Mouse (Mus musculus) layer of hippocampus, adult 9-10 months (tissue): ENCODE results near the gene Eif4ebp2.

Experiments
- DNase-seq: peaks from one replicate; pipeline ENCODE4 v3.0.0; 2022; ENCODE audit warnings: low spot score

The Eif4ebp2 gene

DNA sequence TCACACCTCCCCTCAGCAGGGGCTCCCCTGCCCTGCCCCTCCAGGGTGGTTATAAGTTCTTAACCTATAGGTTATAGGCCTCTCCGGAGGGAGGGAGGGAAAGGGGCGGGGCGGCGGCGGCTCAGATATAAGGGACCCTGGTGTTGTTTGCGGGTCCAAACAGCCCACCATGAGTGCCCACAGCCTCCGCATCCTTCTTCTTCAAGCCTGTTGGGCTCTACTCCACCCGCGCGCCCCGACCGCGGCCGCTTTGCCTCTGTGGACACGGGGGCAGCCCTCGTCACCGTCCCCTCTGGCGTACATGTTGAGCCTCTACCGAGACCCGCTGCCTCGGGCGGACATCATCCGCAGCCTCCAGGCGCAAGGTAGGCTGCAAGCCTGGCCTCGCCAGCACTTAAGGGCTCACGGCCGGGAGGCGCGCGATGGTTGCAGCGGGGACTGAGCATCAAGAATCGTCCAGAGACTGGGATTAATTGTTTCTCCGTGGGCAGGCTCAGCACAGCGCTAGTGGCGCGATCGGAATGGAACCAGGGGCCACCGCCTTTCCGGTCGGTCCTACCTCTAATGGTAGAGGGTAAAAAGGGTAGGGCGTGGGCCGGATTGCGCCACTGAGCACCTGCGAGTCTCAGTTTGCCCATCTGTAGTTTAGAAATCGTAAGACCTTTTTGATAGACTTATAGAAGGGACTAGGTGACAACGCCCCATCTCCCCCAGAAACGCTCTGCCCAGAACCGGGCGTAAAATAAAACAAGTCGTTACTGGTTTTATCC, 34.1 kb downstream of the Eif4ebp2 start:
- no peak for DNase-seq

DNA sequence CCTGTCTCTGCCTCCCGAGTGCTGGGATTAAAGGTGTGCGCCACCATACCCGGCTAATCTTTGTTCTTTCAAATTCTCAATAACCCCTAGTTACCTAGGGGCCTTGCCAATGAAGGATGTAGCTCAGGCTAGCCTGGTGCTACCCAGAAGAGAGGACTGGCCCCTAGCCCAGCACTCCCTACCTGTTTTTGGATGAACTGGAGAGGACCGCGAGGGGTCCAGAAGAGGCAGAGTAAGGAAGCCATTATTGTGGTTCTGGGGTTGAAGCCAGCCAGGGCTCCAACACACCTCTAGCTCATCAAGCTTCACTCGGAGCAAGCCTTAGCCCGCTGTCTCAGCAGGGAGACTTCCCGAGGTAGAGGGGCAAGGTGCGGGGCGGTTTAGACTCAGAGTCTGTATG, 34.8 kb downstream of the Eif4ebp2 start, which contains the start of gene Nodal:
Gene Nodal, plus strand, starts transcription at position 301 of the 400 bp plus-strand sequence.
- no peak for DNase-seq

DNA sequence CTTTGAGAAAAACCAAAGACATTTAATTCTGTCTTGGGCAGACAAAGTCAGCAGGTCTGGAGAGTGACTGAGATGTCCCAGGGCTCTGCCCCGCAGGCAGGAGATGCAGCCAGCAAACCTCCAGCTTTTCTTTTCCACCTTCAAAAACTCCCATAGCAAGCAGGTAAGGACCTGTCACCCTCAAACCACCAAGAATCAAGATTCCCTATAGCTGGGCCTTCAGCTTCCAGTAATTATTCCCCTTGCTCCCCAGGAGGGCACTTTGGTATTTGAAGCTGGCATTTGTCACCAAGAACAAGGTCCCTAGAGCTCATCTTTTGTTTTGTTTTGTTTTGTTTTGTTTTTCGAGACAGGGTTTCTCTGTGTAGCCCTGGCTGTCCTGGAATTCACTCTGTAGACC, 35.4 kb downstream of the Eif4ebp2 start:
- no peak for DNase-seq

DNA sequence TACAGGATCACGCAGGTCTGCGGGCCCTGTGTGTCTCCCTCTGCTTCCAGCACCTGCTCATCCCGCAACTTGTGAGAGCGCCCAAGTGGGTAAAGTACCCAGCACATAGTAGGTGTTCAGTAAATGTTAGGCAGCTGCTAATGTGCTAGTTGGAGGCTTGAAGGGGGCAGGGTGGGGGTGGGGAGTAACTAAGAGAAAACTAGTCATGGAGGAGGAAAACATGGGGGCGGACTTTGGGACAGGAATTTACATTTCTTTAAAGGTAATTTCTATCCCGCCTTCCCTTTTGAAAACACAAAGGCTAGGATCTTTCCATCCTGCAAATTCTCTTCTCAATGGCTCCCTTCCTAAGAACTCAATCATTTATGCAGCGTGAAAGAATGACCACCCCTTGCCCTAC, 35.9 kb downstream of the Eif4ebp2 start:
- no peak for DNase-seq

DNA sequence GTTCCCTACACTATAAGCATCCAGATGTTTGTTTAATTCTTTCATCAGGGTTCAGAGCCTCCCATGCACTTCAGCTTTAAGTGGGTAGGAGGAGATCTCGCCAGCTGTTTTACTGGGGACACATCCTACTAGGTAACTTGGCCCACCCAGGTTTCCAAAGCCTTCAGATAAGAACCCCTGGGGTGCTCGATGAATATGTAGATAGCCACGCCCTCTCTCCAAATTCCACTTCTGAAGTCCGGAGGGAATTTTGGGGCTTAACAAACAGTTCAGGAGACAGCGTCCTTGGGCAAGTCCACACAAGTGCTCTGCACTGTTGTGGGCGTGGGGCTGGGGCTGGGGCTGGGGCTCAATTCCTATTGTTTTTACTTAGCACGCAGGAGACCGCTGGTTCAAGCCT, 36.6 kb downstream of the Eif4ebp2 start:
- DNase-seq, result no peak

DNA sequence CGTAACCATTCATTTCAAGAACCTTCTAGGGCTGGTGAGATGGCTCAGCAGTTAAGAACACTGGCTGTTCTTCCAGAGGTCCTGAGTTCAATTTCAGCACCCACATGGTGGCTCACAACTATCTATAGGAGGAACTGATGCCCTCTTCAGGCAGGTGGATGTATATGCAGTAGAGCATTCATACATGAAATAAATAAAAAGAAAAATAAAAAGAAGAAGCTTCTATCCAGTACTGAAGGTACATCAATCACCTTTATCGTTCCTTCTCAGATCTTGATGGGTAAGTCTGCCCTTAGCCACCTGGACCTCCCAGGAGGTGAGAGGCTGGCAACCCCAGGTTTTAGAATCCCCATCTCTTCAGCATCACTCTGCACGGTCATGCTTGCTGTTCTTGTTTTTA, 37.2 kb downstream of the Eif4ebp2 start:
- DNase-seq, result no peak

DNA sequence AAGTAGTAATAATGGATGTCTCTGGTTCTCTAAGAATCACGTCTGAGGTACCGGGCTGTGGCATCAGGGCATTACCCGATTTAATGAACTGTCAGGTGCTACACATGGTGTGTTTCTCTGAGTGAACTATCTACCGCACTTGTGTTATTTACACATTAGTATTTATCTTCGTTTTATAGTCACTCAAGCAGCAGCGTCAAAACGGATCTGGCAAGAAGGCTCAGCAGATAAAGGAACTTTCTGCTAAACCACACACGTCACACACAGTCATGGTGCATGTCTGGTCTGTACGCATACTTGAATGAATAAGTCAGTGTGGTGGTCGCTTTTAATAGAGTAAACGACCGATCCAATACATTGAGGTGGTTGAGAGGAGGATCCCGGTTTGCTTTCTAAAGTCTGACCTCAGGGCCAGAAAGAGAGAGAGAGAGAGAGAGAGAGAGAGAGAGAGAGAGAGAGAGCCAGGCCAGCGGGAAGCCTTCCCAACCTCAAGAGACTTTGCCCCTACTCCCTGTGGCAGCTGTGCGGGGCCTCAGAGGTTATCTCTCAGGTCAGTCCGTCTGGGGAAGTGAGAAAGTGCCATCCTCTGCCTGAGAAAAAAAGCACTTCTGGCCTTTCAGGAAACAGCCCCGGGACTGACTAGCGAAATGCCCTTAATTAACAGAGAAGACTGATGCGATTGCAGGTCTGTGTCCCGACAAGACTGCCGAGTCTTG, 39.4 kb downstream of the Eif4ebp2 start:
- no peak for DNase-seq

DNA sequence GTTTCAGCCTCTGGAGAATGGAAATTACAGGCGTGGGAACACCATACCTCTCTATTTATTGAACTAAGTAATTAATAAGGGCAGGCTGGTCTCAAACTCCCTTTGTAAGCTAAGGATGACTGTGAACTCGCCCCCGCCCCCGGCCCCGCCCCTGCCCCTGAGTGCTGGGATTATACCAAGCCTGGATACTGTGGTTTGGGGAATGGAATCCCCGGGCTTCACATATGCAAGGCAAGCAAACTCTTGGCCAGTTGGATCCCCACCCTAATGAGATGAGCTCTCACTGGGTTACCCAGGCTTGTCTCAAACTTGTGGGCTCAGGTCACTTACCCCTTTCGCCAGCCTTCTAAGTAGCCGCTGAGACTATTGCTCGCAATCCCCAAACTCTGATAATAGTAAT, 42.3 kb downstream of the Eif4ebp2 start:
- DNase-seq, result no peak

DNA sequence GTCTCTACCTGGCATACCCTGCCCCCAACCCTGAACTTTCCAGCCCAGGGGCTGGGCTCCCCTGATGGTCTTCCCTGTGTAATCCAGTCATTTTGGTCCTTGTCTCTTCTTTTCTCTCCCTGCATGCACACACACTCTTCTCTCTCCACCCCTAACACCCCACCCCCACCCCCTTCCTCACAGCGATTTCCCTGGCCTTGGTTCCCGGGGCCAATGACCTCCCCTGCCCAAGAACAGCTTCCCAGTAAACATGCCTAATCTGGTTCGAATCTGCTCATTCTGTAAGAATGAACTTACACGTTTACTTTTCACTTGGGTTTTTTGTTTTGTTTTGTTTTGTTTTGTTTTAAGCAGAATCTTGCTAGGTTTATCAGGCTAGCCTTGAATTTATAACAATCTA, 42.7 kb downstream of the Eif4ebp2 start:
- DNase-seq, result no peak

DNA sequence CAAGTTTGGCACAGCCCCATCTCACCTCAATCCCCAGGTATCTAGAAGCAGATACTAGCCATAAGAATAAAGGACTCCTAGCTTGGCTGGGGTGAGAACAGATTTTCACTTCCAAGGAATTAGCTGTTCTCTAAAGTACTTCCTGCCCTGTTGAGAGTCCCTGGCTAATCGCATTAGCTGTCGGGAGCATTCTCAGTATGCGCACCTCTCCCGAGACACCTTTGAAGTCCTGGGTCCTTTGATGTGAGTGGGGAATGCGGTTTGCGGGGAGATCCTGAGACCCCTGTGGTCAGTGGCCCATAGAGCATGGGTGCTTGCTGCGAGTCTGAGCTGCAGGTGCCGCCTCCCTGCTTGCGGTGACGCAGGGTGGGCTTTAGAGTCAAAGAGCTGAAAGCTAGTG, 46.5 kb downstream of the Eif4ebp2 start:
- no peak for DNase-seq

DNA sequence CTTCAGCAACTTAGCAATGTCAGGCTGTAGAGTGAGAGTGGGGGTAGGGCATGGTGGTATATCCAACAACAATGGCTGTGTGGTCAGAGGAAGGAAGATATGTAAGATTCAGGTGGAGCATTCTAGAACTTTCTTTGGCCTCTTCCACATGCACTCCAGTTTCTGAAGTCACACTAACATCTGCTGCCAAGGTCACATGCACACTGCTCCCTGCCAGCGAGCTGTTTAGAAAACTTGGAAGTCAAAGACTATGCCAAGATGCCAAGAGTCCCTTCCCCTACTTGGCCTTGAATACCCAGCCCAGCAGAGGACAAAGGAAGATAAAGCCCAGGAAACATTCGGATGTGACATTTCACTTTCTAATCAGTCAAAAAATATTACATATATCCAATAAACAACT, 49.5 kb downstream of the Eif4ebp2 start:
- DNase-seq, result no peak

DNA sequence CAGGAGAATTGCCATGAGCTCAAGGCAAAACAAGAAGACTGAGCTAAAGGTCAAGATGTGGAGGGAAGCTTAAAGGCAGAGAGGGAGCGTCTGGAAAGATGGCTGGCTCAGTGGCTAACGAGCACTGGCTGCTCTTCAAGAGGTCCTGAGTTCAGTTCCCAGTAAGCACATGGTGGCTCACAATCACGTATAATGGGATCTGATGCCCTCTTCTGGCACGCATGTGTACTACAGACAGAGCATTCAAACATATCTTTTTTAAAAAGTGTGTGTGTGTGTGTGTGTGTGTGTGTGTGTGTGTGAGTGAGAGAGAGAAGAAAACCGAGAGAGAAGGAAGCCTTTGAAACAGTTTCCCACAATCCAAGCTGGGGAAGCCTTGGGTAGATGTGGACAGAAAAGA, 50.0 kb downstream of the Eif4ebp2 start:
- no peak for DNase-seq

DNA sequence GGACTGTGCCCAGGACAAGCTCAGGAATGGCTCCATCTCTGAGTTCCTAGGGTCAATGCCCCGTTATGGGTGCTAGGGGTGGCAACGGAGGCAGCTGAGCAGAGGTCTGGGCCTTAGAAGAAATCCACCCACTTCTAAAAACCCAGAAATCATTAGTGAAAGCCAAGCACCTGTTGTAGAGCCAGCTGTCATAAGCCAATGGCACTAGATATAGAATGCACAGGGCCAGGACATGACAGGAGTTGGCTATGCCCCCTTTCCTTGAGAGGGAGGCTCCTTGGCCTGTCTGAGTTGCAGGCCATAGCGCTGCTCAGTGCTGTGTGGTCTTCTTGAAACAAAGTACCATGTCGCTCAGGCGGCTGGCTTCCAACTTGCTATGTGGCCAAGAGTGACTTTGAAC, 52.1 kb downstream of the Eif4ebp2 start:
- no peak for DNase-seq

DNA sequence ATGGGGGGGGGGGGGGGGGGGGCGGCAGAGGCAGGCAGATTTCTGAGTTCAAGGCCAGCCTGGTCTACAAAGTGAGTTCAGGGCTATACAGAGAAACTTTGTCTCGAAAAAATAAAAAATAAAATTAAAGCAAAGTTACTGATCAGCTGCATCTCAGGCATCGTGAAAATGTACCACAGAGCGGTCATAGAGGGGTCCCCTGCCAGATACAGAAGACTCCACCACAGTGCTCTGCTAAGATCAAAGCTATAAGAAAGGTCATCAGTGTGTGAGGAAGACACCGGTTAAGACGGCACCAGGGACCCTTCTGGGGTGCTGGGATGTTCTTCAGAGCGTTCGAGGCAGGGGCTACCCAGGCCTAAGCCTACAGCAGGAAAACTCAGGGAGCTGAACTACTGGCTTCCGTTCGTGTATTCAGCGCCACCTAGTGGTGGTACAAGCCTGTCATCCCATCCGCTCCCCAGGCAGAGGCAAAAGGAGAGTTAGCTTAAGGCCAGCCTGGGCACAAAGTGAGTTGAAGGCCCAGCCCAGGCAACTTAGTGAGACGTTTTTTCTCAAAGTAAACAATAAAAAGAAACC, 53.2 kb downstream of the Eif4ebp2 start:
- peak; percentile 53 for DNase-seq

DNA sequence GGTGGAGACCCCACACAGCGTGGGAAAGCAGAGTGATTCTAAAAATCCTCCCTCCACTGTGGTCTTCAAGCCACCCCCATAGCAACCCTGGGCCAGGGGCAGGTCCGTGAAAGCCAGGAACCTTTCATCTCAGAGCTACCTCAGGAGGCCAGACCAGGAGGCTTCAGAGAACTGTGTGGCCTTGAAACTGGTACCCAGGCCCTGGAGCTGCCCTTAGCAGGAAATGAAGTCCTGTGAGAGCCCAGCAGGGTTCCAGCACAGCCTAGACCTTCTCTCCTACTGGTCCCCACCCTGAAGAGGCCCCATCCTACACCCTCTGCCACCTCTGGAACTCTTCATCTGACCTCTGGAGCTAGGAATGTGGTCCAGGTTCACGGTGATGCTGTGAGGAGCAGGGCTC, 54.3 kb downstream of the Eif4ebp2 start:
- no peak for DNase-seq

DNA sequence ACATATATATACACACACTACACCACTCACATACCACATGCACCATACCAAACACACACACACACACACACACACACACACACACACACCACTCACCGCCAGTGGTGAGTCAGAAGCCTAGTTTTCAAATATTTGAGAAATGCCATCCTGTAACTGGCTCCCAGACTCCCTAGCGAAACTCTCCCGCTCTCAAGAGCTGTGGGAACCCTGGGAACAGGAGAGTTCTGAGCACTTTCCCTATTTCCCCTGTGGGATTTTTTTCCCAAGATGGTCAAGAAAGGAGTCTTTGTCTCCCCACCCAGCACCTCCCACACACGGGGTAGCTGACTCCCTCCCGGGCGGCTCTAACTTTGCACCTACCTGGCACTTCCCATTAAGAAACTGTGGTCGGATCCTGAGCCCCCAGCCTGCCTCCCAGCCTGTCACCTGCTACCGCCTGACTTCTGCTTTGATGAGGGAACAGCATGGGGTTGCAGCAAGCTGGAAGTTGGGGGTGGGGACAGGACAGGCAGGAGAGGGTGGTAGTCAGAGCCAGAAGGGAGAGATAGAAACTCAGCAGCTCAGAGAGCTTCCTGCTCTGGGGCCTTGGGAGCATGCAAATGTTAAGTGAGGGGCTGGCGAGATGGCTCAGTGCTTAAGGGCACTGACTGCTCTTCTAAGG, 57.9 kb downstream of the Eif4ebp2 start:
- DNase-seq, result no peak

DNA sequence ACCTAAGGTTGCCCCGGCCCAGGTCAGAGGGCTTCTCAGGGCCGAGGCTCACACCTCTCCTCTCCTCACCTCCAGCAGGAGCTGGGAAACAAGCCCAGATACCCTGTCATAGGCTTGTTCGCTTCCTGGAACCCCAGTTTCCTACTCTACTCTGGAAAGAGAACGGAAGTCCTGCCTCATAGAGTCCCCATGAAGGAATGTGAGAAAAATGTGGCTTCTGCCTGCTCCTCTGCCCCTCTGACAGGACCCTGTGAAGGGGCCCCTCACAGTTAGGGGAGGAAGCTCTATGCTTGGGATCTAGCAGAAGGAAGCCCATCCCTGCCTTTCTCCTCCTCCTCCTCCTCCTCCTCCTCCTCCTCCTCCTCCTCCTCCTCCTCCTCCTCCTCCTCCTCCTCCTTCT, 59.9 kb downstream of the Eif4ebp2 start:
- DNase-seq, result no peak

DNA sequence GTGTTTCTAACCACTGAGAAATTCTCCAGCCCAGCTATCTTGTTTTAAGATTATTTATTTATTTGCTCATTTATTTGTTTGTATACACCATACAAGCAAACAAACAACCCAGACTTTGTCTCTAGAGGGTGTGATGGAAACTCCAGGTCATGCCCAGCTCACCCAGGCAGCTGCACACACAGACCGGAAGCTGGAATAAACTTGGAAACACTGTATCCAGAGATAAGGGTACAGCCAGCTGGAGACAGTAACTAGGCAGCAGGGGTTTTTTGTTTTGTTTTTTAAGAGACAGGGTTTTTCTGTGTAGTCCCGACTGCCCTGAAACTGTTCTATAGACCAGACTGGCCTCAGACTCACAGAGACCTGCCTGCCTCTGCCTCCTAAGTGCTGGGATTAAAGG, 62.3 kb downstream of the Eif4ebp2 start:
- DNase-seq, result no peak

DNA sequence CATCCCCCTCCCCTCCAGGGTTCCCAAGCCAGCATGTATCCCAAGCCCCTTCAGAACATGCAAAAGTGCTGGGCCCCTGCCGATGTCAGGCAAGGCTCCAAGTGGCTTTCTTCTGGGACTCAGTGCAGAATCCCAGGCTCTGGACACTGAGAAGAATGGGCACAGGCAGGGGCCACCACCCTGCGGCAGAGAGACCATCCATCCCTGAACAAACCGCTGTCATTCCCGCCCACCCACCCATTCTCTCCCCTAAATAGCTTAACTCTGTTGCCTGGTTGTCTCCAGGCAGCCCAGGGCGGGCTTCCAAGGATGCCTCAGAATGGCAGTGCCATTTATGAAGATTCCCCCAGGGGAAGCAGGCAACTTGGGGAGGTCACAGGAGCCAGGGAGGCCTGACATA, 63.4 kb downstream of the Eif4ebp2 start:
- DNase-seq, result no peak

DNA sequence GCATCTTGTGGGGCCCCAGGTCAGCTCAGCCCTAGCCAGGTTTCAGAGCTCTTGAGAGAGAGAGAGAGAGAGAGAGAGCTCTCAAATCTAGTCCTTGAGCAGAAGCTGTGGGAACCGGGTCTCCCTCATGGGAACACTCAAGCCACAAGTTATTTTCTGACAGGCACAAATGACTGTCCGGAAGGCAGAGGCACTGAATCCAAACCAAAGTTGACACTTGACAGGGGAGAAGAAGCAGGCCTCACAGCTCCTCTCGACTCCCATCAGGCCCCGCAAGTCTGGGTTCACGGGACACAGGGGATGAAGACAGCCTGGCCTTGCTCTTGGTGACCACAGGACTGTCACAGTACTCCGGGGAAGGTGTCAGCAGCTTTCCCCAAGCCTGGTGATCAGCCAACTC, 66.2 kb downstream of the Eif4ebp2 start:
- no peak for DNase-seq

DNA sequence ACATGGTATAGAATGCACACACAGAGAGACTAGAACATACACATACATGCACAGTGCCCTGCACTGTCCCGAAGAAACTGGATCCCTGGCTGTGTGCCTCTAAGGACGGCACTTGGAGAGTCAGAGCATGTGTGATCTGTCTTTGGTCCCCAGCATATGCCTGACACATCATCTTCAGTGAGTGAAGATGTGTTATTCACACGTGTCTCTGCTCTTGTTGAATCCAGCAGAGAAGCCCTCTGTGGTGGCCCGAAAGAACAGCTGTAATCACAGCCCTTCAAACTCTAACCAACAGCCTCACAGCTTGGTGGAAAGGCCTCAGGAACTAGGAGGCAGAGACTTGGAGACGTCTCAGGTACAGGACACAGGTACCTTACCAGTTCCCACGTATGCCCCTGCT, 67.3 kb downstream of the Eif4ebp2 start:
- DNase-seq, result no peak

DNA sequence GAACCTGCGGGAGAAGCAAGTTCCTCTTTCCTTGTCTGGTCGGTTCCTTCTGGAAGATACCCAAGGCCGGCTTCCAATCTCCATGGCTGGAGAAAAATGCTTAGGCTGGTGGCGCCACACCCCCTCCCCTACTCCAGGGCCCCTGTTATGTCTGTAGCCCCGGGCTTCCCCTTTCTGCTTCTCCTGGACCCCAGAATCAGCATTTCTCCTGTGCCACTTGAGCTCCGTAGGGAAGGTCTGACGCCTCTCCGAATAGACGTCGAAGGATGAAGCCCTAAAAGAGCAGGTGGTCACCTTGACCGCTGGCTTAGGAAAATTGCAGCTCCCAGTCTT, 68.8 kb downstream of the Eif4ebp2 start:
- no peak for DNase-seq
